Comparison of ENCODE assay signal across 26 mouse cellular contexts in the genomic region with DNA sequence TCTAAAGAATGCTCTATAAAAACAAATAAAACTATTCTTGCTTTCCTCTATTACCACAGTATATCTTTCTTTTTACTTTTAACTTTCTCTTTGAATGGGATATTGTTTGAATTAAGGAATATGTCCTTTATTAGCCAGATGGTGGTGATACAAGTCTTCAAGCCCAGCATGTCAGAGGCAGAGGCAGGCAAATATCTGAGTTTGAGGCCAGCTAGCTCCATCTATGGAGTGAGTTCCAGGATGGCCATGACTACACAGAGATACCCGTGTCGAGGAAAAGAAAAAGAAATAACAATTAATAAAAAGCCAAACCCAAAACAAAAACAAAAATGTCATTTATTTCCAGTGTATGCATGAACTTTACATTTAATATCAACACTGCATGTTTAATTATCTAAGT. TPM values are rescaled to one million over a fixed set of nuclear protein-coding genes. Genes with fewer than 3 reads are reported as not detected.
"Had no signal": no experiment of that assay in that cellular context is flagged by ENCODE, and none has a peak within 500 bp of the region (broad histone marks: within the 10 kb centered on the region; RNA-seq: fewer than 3 reads in every experiment).

No protein-coding gene starts in this region.

- H3K36me3 ChIP-seq: embryonic facial prominence, embryonic 10.5 days; embryonic facial prominence, embryonic 12.5 days; embryonic facial prominence, embryonic 13.5 days; embryonic facial prominence, embryonic 15.5 days; forebrain, embryonic 10.5 days; forebrain, embryonic 12.5 days; forebrain, embryonic 15.5 days had no signal

- DNase-seq: cerebellum, adult 9-11 months; cerebellum, postnatal 10 days; cerebellum, postnatal 14 days; cerebellum, postnatal 25 days; cerebellum, postnatal 36 days; embryo, embryonic 11 days; forebrain, postnatal 0 days; gastrocnemius, adult 2 months; gastrocnemius, postnatal 10 days; gastrocnemius, postnatal 14 days; gastrocnemius, postnatal 25 days; gastrocnemius, postnatal 36 days; heart, adult 11 months; heart, adult 18-20 months; heart, adult 2 months had no signal

- H3K4me3 ChIP-seq: embryonic facial prominence, embryonic 10.5 days; embryonic facial prominence, embryonic 12.5 days; embryonic facial prominence, embryonic 13.5 days; embryonic facial prominence, embryonic 15.5 days; erythroblast, embryonic 14.5 days; forebrain, embryonic 10.5 days; forebrain, embryonic 12.5 days; forebrain, embryonic 13.5 days; forebrain, embryonic 15.5 days; gastrocnemius, adult 2 months; heart, adult 2 months had no signal

- H3K4me2 ChIP-seq: embryonic facial prominence, embryonic 12.5 days; embryonic facial prominence, embryonic 13.5 days; embryonic facial prominence, embryonic 15.5 days; forebrain, embryonic 12.5 days; forebrain, embryonic 13.5 days; forebrain, embryonic 15.5 days had no signal

- H3K27me3 ChIP-seq: embryonic facial prominence, embryonic 12.5 days; embryonic facial prominence, embryonic 13.5 days; embryonic facial prominence, embryonic 15.5 days; forebrain, embryonic 13.5 days; forebrain, embryonic 15.5 days had no signal

RNA-seq across cellular contexts. Expression of a gene that starts 2.8 kb away (rescaled TPM):
- polyA plus RNA-seq: erythroblast, embryonic 14.5 days; forebrain, embryonic 10.5 days; forebrain, embryonic 13.5 days; forebrain, embryonic 14.5 days; forebrain, embryonic 15.5 days; forebrain, embryonic 16.5 days had no signal
